Mouse (Mus musculus): ENCODE results near the gene Rps6ka3. TPM values are rescaled to one million over a fixed set of nuclear protein-coding genes. Genes with fewer than 3 reads are reported as not detected.

Rps6ka3 gene
- polyA plus RNA-seq, 1 experiment from 2014 or later = 5.8 TPM

- Histone ChIP-seq H3K9me3 (replicated peaks) (no peaks in the 10 kb centered on the region), H3K4me1 (peaks cover 5% of the 10 kb centered on the region; the same call in 1 of the 2 replicates), H3K27me3 (ENCODE audit: low read depth, poor library complexity, severe bottlenecking) (peaks cover 62% of the 10 kb centered on the region), H3K4me3 (peak overlapping the region; percentile 71), H3K27ac (peak overlapping the region; percentile 91), H3K36me3 (no peaks in the 10 kb centered on the region)
- WGBS = 8% methylated on average over 47 of the region's 57 CpGs
- peak; percentile 57 for DNase-seq (ENCODE audit: low spot score)
Measured at GRCm38 (mm10) chrX:159256040-159256852, 46.1 kb downstream of the Rps6ka3 start.

GRCm38 (mm10) chrX:159256921-159257421 is 46.9 kb downstream of the Rps6ka3 start:
- Histone ChIP-seq H3K27me3 (ENCODE audit: low read depth, poor library complexity, severe bottlenecking) (peaks cover 56% of the 10 kb centered on the region), H3K36me3 (no peaks in the 10 kb centered on the region), H3K27ac (peak overlapping the region; percentile 91; the same call in 1 of the 2 replicates), H3K4me3 (peak overlapping the region; percentile 71), H3K9me3 (replicated peaks) (no peaks in the 10 kb centered on the region), H3K4me1 (peaks cover 5% of the 10 kb centered on the region; the same call in 1 of the 2 replicates)
- peak; percentile 45 for DNase-seq (ENCODE audit: low spot score)
- 11% methylated on average over 20 of the region's 20 CpGs for WGBS

- Histone ChIP-seq H3K36me3 (no peaks in the 10 kb centered on the region), H3K27me3 (ENCODE audit: low read depth, poor library complexity, severe bottlenecking) (peaks cover 50% of the 10 kb centered on the region), H3K4me1 (no peaks in the 10 kb centered on the region), H3K9me3 (replicated peaks) (no peaks in the 10 kb centered on the region), H3K4me3 (no peak overlapping the region), H3K27ac (no peak overlapping the region)
- DNase-seq (ENCODE audit: low spot score) = no peak
- 36% methylated on average over 3 of the region's 3 CpGs for WGBS
Measured at GRCm38 (mm10) chrX:159264681-159265080, 54.6 kb downstream of the Rps6ka3 start.

GRCm38 (mm10) chrX:159269072-159269471 is 59.0 kb downstream of the Rps6ka3 start:
- Histone ChIP-seq H3K27me3 (ENCODE audit: low read depth, poor library complexity, severe bottlenecking) (peaks cover 65% of the 10 kb centered on the region), H3K4me1 (no peaks in the 10 kb centered on the region), H3K4me3 (no peak overlapping the region), H3K36me3 (no peaks in the 10 kb centered on the region), H3K27ac (no peak overlapping the region), H3K9me3 (replicated peaks) (no peaks in the 10 kb centered on the region)
- DNase-seq (ENCODE audit: low spot score) = no peak

- H3K4me3 ChIP-seq = no peak overlapping the region
- WGBS = 71% methylated on average over 5 of the region's 5 CpGs
- no peaks in the 10 kb centered on the region for H3K9me3 ChIP-seq (replicated peaks)
- H3K27ac ChIP-seq = no peak overlapping the region
- peaks cover 10% of the 10 kb centered on the region; the same call in 1 of the 2 replicates for H3K27me3 ChIP-seq (ENCODE audit: low read depth, poor library complexity, severe bottlenecking)
- H3K4me1 ChIP-seq = no peaks in the 10 kb centered on the region
- H3K36me3 ChIP-seq = no peaks in the 10 kb centered on the region
- no peak for DNase-seq (ENCODE audit: low spot score)
Measured at GRCm38 (mm10) chrX:159286765-159287164, 76.7 kb downstream of the Rps6ka3 start.

- Histone ChIP-seq H3K36me3 (no peaks in the 10 kb centered on the region), H3K27ac (no peak overlapping the region), H3K4me3 (no peak overlapping the region), H3K27me3 (ENCODE audit: low read depth, poor library complexity, severe bottlenecking) (peaks cover 19% of the 10 kb centered on the region), H3K9me3 (replicated peaks) (no peaks in the 10 kb centered on the region), H3K4me1 (no peaks in the 10 kb centered on the region)
- no peak for DNase-seq (ENCODE audit: low spot score)
- WGBS = 95% methylated on average over 1 of the region's 1 CpGs
Measured at GRCm38 (mm10) chrX:159295879-159296278, 85.8 kb downstream of the Rps6ka3 start.

GRCm38 (mm10) chrX:159302349-159303311 is 92.5 kb downstream of the Rps6ka3 start:
- H3K4me3 ChIP-seq = no peak overlapping the region
- peaks cover 3% of the 10 kb centered on the region; the same call in 1 of the 2 replicates for H3K27me3 ChIP-seq (ENCODE audit: low read depth, poor library complexity, severe bottlenecking)
- DNase-seq (ENCODE audit: low spot score) = no peak
- no peaks in the 10 kb centered on the region for H3K9me3 ChIP-seq (replicated peaks)
- WGBS = 79% methylated on average over 11 of the region's 11 CpGs
- H3K27ac ChIP-seq = no peak overlapping the region
- H3K4me1 ChIP-seq = no peaks in the 10 kb centered on the region
- no peaks in the 10 kb centered on the region for H3K36me3 ChIP-seq

GRCm38 (mm10) chrX:159315293-159315692 is 105.2 kb downstream of the Rps6ka3 start:
- H3K27ac ChIP-seq = no peak overlapping the region
- no peaks in the 10 kb centered on the region for H3K4me1 ChIP-seq
- 82% methylated on average over 7 of the region's 7 CpGs for WGBS
- no peak overlapping the region for H3K4me3 ChIP-seq
- H3K27me3 ChIP-seq (ENCODE audit: low read depth, poor library complexity, severe bottlenecking) = peaks cover 27% of the 10 kb centered on the region
- H3K36me3 ChIP-seq = peaks cover 9% of the 10 kb centered on the region
- no peaks in the 10 kb centered on the region for H3K9me3 ChIP-seq (replicated peaks)
- no peak for DNase-seq (ENCODE audit: low spot score)

- Histone ChIP-seq H3K36me3 (peaks cover 8% of the 10 kb centered on the region), H3K4me3 (no peak overlapping the region), H3K27ac (no peak overlapping the region), H3K9me3 (replicated peaks) (no peaks in the 10 kb centered on the region), H3K4me1 (no peaks in the 10 kb centered on the region), H3K27me3 (ENCODE audit: low read depth, poor library complexity, severe bottlenecking) (0 out of 2 replicates have a peak, but pooled peaks cover 3% of the 10 kb centered on the region)
- DNase-seq (ENCODE audit: low spot score) = peak; percentile 52
- WGBS = 26% methylated on average over 8 of the region's 8 CpGs
Measured at GRCm38 (mm10) chrX:159321342-159321741, 111.2 kb downstream of the Rps6ka3 start.

- Histone ChIP-seq H3K9me3 (replicated peaks) (no peaks in the 10 kb centered on the region), H3K36me3 (peaks cover 22% of the 10 kb centered on the region), H3K4me3 (no peak overlapping the region), H3K27me3 (ENCODE audit: low read depth, poor library complexity, severe bottlenecking) (peaks cover 41% of the 10 kb centered on the region), H3K27ac (no peak overlapping the region), H3K4me1 (no peaks in the 10 kb centered on the region)
- WGBS = 94% methylated on average over 3 of the region's 3 CpGs
- DNase-seq (ENCODE audit: low spot score) = no peak
Measured at GRCm38 (mm10) chrX:159364506-159364905, 154.4 kb downstream of the Rps6ka3 start.

GRCm38 (mm10) chrX:159371831-159372752 is 162.0 kb downstream of the Rps6ka3 start, which contains the start of gene Eif1ax:
Eif1ax (plus strand) TSS chrX:159372178.
- WGBS = 16% methylated on average over 50 of the region's 76 CpGs
- no peaks in the 10 kb centered on the region for H3K9me3 ChIP-seq (replicated peaks)
- peaks cover 20% of the 10 kb centered on the region for H3K36me3 ChIP-seq
- H3K27ac ChIP-seq = peak within 1 kb of the TSS; percentile 91
- DNase-seq (ENCODE audit: low spot score) = peak; percentile 76
- no peaks in the 10 kb centered on the region for H3K4me1 ChIP-seq
- H3K27me3 ChIP-seq (ENCODE audit: low read depth, poor library complexity, severe bottlenecking) = peaks cover 34% of the 10 kb centered on the region
- H3K4me3 ChIP-seq = peak within 1 kb of the TSS; percentile 69

GRCm38 (mm10) chrX:159372753-159373144 is 162.6 kb downstream of the Rps6ka3 start:
- DNase-seq (ENCODE audit: low spot score) = no peak
- H3K9me3 ChIP-seq (replicated peaks) = no peaks in the 10 kb centered on the region
- WGBS = 16% methylated on average over 9 of the region's 9 CpGs
- H3K4me1 ChIP-seq = no peaks in the 10 kb centered on the region
- peaks cover 26% of the 10 kb centered on the region for H3K36me3 ChIP-seq
- H3K4me3 ChIP-seq = peak overlapping the region; percentile 69
- H3K27ac ChIP-seq = peak overlapping the region; percentile 91
- peaks cover 34% of the 10 kb centered on the region for H3K27me3 ChIP-seq (ENCODE audit: low read depth, poor library complexity, severe bottlenecking)

Measured in limb, embryonic 10.5 days (tissue).